Mouse (Mus musculus) intestine, embryonic 14.5 days (tissue): ENCODE results near the gene Gm17727. TPM values are rescaled to one million over a fixed set of nuclear protein-coding genes. Genes with fewer than 3 reads are reported as not detected.
"Not testable (repeated sequence)": the region's sequence is repeated elsewhere in the genome, so short reads cannot be mapped to it uniquely, and the experiment has no call there.

ENCODE experiments used
- ATAC-seq: fragments of 200-750 bp; cut with Nextera tagmentation; replicated peaks from 2 replicates; pipeline ENCODE4 v1.8.0; 2017; ENCODE audit warnings: low read depth, moderate number of reproducible peaks, moderate TSS enrichment, moderate library complexity; ENCODE audit not compliant: low FRiP score, low TSS enrichment
- DNase-seq: peaks from one replicate; pipeline ENCODE4 v3.0.0-alpha.2; 2018; ENCODE audit warnings: low spot score
- H3K27ac ChIP-seq: fragments of 300-500 bp; sonication (generic); 2 replicates; pipeline ENCODE4 v1.5.1; 2014; ENCODE audit warnings: low read depth, mild to moderate bottlenecking, control low read depth
- H3K27me3 ChIP-seq: fragments of 300-500 bp; sonication (generic); replicated peaks from 2 replicates; pipeline ENCODE4 v1.6.1; 2014; ENCODE audit warnings: low read length, control low read depth; ENCODE audit not compliant: control insufficient read depth, insufficient read depth
- H3K36me3 ChIP-seq: fragments of 300-500 bp; sonication (generic); 2 replicates; pipeline ENCODE4 v1.6.1; 2014; ENCODE audit warnings: low read length, control low read depth; ENCODE audit not compliant: control insufficient read depth, insufficient read depth
- H3K4me1 ChIP-seq: fragments of 300-500 bp; sonication (generic); replicated peaks from 2 replicates; pipeline ENCODE4 v1.6.1; 2014; ENCODE audit warnings: low read length, control low read depth, mixed read lengths; ENCODE audit not compliant: control insufficient read depth, insufficient read depth
- H3K4me2 ChIP-seq: fragments of 300-500 bp; sonication (generic); 2 replicates; pipeline ENCODE4 v1.6.1; 2014; ENCODE audit warnings: low read length
- H3K4me3 ChIP-seq: fragments of 300-500 bp; sonication (generic); 2 replicates; pipeline ENCODE4 v1.5.1; 2014; ENCODE audit warnings: low read depth, low read length, control low read depth, mixed read lengths
- H3K9ac ChIP-seq: fragments of 300-500 bp; sonication (generic); 2 replicates; pipeline ENCODE4 v1.6.1; 2014; ENCODE audit warnings: mild to moderate bottlenecking, low read length
- H3K9me3 ChIP-seq: fragments of 300-500 bp; sonication (generic); 2 replicates; pipeline ENCODE4 v1.6.1; 2016; ENCODE audit warnings: low read length, control low read depth; ENCODE audit not compliant: control insufficient read depth
- WGBS: fragments of 180-500 bp; shearing (Covaris S2); extraction: QIAGEN DNeasy Blood & Tissue Kit; methylation state at CpG from one replicate; pipeline ENCODE4 v1.1.7; 2014; 5-methylcytosine and 5-hydroxymethylcytosine counted together
- polyA plus RNA-seq: library from polyadenylated mRNA; unstranded; fragments of >200 nt; fragmentation: Nextera tagmentation; extraction: Ambion mirVana; gene quantifications from 2 replicates; pipeline ENCODE4 v1.2.1, GENCODE M21; 2014

Gm17727 gene
- polyA plus RNA-seq: not detected in 2 replicates

GRCm38 (mm10) chr9:35778009-35778408 lies at the start of gene Gm17727:
Gm17727 (minus strand) TSS chr9:35778109.
- no peak for DNase-seq

GRCm38 (mm10) chr9:35817881-35818280 lies 40.0 kb upstream of the Gm17727 start:
- H3K27me3 ChIP-seq, H3K4me3 ChIP-seq, DNase-seq, H3K27ac ChIP-seq, H3K9me3 ChIP-seq, ATAC-seq, H3K4me1 ChIP-seq, H3K9ac ChIP-seq, H3K36me3 ChIP-seq, H3K4me2 ChIP-seq: not testable (repeated sequence)
- 98% methylated on average over 15 of the region's 15 CpGs for WGBS

More at GRCm38 (mm10) chr9:35778009-35778408, at the start of gene Gm17727:
- H3K4me3 ChIP-seq: no peak within 1 kb of the TSS
- H3K4me1 ChIP-seq: no peaks in the 10 kb centered on the region
- H3K27ac ChIP-seq: no peak within 1 kb of the TSS
- no peak for ATAC-seq
- H3K27me3 ChIP-seq: no peaks in the 10 kb centered on the region
- no peaks in the 10 kb centered on the region for H3K9me3 ChIP-seq
- H3K4me2 ChIP-seq: no peak within 1 kb of the TSS
- WGBS: 63% methylated on average over 3 of the region's 3 CpGs
- H3K36me3 ChIP-seq: no peaks in the 10 kb centered on the region
- no peak within 1 kb of the TSS for H3K9ac ChIP-seq

GRCm38 (mm10) chr9:35798146-35798545 lies 20.2 kb upstream of the Gm17727 start:
- no peak overlapping the region for H3K4me3 ChIP-seq
- no peaks in the 10 kb centered on the region for H3K27me3 ChIP-seq
- H3K27ac ChIP-seq: no peak overlapping the region
- H3K4me2 ChIP-seq: no peak overlapping the region
- ATAC-seq: no peak
- no peaks in the 10 kb centered on the region for H3K4me1 ChIP-seq
- no peaks in the 10 kb centered on the region for H3K36me3 ChIP-seq
- H3K9me3 ChIP-seq: no peaks in the 10 kb centered on the region
- no peak for DNase-seq
- no peak overlapping the region for H3K9ac ChIP-seq

- no peaks in the 10 kb centered on the region for H3K4me1 ChIP-seq
- no peak within 1 kb of the TSS for H3K9ac ChIP-seq
- no peak for ATAC-seq
- no peaks in the 10 kb centered on the region for H3K36me3 ChIP-seq
- no peak within 1 kb of the TSS for H3K4me2 ChIP-seq
- H3K27ac ChIP-seq: no peak within 1 kb of the TSS
- DNase-seq: no peak
- no peak within 1 kb of the TSS for H3K4me3 ChIP-seq
- no peaks in the 10 kb centered on the region for H3K27me3 ChIP-seq
- H3K9me3 ChIP-seq: no peaks in the 10 kb centered on the region
- 91% methylated on average over 3 of the region's 3 CpGs for WGBS
Observed at GRCm38 (mm10) chr9:35790001-35790400, 12.1 kb upstream of the Gm17727 start, which contains the start of the genes Gm27235 and D730048I06Rik. Gm27235 (minus strand) TSS chr9:35790101. D730048I06Rik (minus strand) TSS chr9:35790112.

GRCm38 (mm10) chr9:35756843-35757242 lies 21.1 kb downstream of the Gm17727 start:
- Histone ChIP-seq H3K27ac (no peak overlapping the region), H3K9ac (no peak overlapping the region), H3K27me3 (no peaks in the 10 kb centered on the region), H3K36me3 (no peaks in the 10 kb centered on the region), H3K4me2 (no peak overlapping the region), H3K4me1 (no peaks in the 10 kb centered on the region), H3K9me3 (no peaks in the 10 kb centered on the region), H3K4me3 (no peak overlapping the region)
- ATAC-seq (no peak), DNase-seq (no peak)

- Histone ChIP-seq H3K27me3 (no peaks in the 10 kb centered on the region), H3K4me3 (no peak within 1 kb of the TSS), H3K4me2 (no peak within 1 kb of the TSS), H3K36me3 (no peaks in the 10 kb centered on the region), H3K9me3 (no peaks in the 10 kb centered on the region), H3K4me1 (no peaks in the 10 kb centered on the region), H3K27ac (no peak within 1 kb of the TSS), H3K9ac (no peak within 1 kb of the TSS)
- no peak for ATAC-seq
- no peak for DNase-seq
Observed at GRCm38 (mm10) chr9:35740749-35741148, 37.2 kb downstream of the Gm17727 start, which contains the start of gene Gm17677. Gm17677 (plus strand) TSS chr9:35741049.

Other genes starting within 250 kb of the Gm17727 start
- gene Ddx25, start 219.6 kb downstream of the Gm17727 start, polyA plus RNA-seq: 2.1 and 3.1 TPM in 2 replicates
- gene Pus3, start 219.5 kb downstream of the Gm17727 start, polyA plus RNA-seq: 21.7 and 23.9 TPM in 2 replicates
- 0.31 and 0.43 TPM in 2 replicates for gene Pate2, start 207.8 kb downstream of the Gm17727 start, polyA plus RNA-seq
- gene Hyls1, start 207.7 kb downstream of the Gm17727 start, polyA plus RNA-seq: 14.4 and 14.6 TPM in 2 replicates
- gene Pate4, start 166.2 kb downstream of the Gm17727 start, polyA plus RNA-seq: not detected in 2 replicates
- gene Pate3, start 129.9 kb downstream of the Gm17727 start, polyA plus RNA-seq: 0.14 TPM in 1 of 2 replicates, not detected in the other
- not detected in 2 replicates for gene Pate1, start 90.7 kb downstream of the Gm17727 start, polyA plus RNA-seq
- gene Gm17677, start 37.1 kb downstream of the Gm17727 start, polyA plus RNA-seq: not detected in 2 replicates
- gene Gm27235, start 12.0 kb upstream of the Gm17727 start, polyA plus RNA-seq: not detected in 2 replicates
- gene D730048I06Rik, start 12.0 kb upstream of the Gm17727 start, polyA plus RNA-seq: not detected in 2 replicates
- gene 9230110F15Rik, start 66.0 kb upstream of the Gm17727 start, polyA plus RNA-seq: not detected in 2 replicates
- not detected in 2 replicates for gene 9230113P08Rik, start 130.3 kb upstream of the Gm17727 start, polyA plus RNA-seq